Mouse (Mus musculus) liver, embryonic 15.5 days (tissue): ENCODE measurements at regions not wholly inside any gene's neighbourhood (a gene's known extent, or its start where the extent isn't known, plus 50 kb on each side); places are given as distances from the start of the nearest gene placed in this dataset.

Experiments used
- ATAC-seq: fragments of 200-750 bp; cut with Nextera tagmentation; 2 replicates; pipeline ENCODE4 v1.8.0; 2017; ENCODE audit warnings: moderate number of reproducible peaks, mild to moderate bottlenecking, moderate library complexity; ENCODE audit not compliant: insufficient read depth
- H3K27ac ChIP-seq: fragments of 300-500 bp; sonication (generic); replicated peaks from 2 replicates; pipeline ENCODE4 v1.5.1; 2015; ENCODE audit warnings: mild to moderate bottlenecking, inconsistent platforms
- H3K27me3 ChIP-seq: fragments of 300-500 bp; sonication (generic); 2 replicates; pipeline ENCODE4 v1.6.1; 2015; ENCODE audit warnings: mild to moderate bottlenecking, inconsistent platforms
- H3K36me3 ChIP-seq: fragments of 300-500 bp; sonication (generic); replicated peaks from 2 replicates; pipeline ENCODE4 v1.6.1; 2015; ENCODE audit warnings: moderate library complexity, mild to moderate bottlenecking, inconsistent platforms
- H3K4me1 ChIP-seq: fragments of 300-500 bp; sonication (generic); replicated peaks from 2 replicates; pipeline ENCODE4 v1.6.1; 2015; ENCODE audit warnings: inconsistent platforms
- H3K4me2 ChIP-seq: fragments of 300-500 bp; sonication (generic); 2 replicates; pipeline ENCODE4 v1.6.1; 2015; ENCODE audit warnings: moderate library complexity, mild to moderate bottlenecking, inconsistent platforms
- H3K4me3 ChIP-seq: fragments of 300-500 bp; sonication (generic); replicated peaks from 2 replicates; pipeline ENCODE4 v1.5.1; 2015; ENCODE audit warnings: mild to moderate bottlenecking, inconsistent platforms
- H3K9ac ChIP-seq: fragments of 300-500 bp; sonication (generic); 2 replicates; pipeline ENCODE4 v1.6.1; 2015; ENCODE audit warnings: moderate library complexity, mild to moderate bottlenecking, inconsistent platforms
- H3K9me3 ChIP-seq: fragments of 300-500 bp; sonication (generic); replicated peaks from 2 replicates; pipeline ENCODE4 v1.6.1; 2016; ENCODE audit warnings: inconsistent platforms
- WGBS: fragments of 180-500 bp; shearing (Covaris S2); methylation state at CpG from one replicate; pipeline ENCODE4 v1.1.7; 2015; ENCODE audit warnings: mixed read lengths; ENCODE audit not compliant: insufficient replicate concordance; 5-methylcytosine and 5-hydroxymethylcytosine counted together

DNA sequence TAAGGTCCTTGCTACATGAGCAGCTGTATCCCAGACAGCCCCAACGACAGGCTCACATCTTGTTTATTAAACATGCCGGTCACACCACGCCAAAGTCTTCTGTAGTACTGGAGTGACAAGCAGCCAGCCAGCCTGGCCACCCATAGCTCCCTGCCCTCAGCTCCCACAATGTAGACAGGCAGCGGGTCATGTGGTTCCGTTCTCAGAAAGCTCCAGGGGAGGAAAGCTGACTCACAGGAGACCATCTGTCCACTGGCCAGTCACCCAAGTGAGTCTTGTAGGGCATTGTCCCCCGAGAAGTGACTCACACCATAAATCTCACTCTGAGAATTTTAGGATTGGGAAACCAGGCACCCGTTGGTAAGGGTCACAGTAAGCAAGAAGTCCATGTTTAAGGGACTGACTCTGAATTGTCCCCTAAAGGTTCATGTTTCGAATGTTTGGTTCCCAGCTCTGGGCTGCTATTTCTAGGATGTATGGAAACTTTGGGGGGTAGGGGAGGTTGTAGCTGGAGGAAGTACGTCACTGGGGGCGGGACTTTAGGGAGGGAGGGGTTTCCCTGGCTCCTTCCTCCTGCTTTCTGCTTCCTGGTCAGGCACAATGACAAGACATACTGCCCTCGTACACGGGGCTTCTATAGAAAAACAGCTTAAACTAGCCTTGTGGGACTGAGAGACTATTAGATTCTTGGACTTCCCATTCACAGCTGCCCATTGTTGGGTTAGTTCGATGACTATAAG lies 203.0 kb upstream of the Tbx3 start:
- Histone ChIP-seq H3K9ac (no peak overlapping the region), H3K4me1 (no peaks in the 10 kb centered on the region), H3K36me3 (no peaks in the 10 kb centered on the region), H3K4me3 (no peak overlapping the region), H3K27ac (no peak overlapping the region), H3K4me2 (no peak overlapping the region), H3K9me3 (no peaks in the 10 kb centered on the region), H3K27me3 (no peaks in the 10 kb centered on the region)
- ATAC-seq: no peak
- 42% methylated on average over 13 of the region's 13 CpGs for WGBS

DNA sequence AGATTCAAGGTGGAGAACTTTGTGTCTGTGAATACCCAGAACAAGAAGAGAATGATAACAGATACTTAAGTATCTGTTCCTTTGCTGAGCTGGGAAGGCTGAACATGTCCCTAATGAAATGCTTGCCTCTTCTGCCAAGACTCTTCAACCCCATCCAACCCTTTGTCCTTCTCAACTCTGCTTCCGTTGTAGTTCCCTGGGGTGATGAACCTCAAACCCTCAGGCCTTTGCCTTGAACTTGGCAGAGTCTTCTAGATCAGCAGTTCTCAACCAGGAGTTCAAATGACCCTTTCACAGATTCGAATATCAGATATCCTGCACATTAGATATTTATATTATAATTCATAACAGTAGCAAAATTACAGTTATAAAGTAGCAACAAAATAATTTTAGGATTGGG lies 192.5 kb upstream of the Tbx3 start:
- H3K36me3 ChIP-seq: no peaks in the 10 kb centered on the region
- no peaks in the 10 kb centered on the region for H3K4me1 ChIP-seq
- no peak for ATAC-seq
- no peak overlapping the region for H3K27ac ChIP-seq
- no peak overlapping the region for H3K9ac ChIP-seq
- no peaks in the 10 kb centered on the region for H3K27me3 ChIP-seq
- H3K9me3 ChIP-seq: no peaks in the 10 kb centered on the region
- WGBS: 54% methylated on average over 2 of the region's 2 CpGs
- H3K4me2 ChIP-seq: no peak overlapping the region
- H3K4me3 ChIP-seq: no peak overlapping the region

DNA sequence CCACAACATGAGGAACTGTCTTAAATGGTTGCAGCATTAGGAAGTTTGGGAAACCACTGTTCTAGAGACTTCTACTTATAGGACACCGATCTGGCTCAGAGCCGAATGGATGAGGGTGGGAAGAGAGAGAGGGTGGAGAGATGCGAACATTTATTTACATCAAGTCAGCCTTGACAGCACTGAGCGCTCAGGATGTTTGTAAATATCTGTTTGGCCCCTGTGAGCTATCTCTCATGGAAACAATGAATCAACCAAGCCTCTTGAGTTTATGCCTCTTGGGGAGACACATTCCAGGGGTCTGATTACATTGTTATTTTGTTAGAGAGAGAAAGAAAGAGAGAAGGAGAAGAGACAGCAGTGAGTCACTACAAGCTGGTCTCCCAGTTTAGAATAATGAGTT lies 192.1 kb upstream of the Tbx3 start:
- Histone ChIP-seq H3K9ac (no peak overlapping the region), H3K9me3 (no peaks in the 10 kb centered on the region), H3K27ac (no peak overlapping the region), H3K36me3 (no peaks in the 10 kb centered on the region), H3K4me2 (no peak overlapping the region), H3K4me3 (no peak overlapping the region), H3K4me1 (no peaks in the 10 kb centered on the region), H3K27me3 (no peaks in the 10 kb centered on the region)
- ATAC-seq: no peak
- WGBS: 59% methylated on average over 4 of the region's 4 CpGs

DNA sequence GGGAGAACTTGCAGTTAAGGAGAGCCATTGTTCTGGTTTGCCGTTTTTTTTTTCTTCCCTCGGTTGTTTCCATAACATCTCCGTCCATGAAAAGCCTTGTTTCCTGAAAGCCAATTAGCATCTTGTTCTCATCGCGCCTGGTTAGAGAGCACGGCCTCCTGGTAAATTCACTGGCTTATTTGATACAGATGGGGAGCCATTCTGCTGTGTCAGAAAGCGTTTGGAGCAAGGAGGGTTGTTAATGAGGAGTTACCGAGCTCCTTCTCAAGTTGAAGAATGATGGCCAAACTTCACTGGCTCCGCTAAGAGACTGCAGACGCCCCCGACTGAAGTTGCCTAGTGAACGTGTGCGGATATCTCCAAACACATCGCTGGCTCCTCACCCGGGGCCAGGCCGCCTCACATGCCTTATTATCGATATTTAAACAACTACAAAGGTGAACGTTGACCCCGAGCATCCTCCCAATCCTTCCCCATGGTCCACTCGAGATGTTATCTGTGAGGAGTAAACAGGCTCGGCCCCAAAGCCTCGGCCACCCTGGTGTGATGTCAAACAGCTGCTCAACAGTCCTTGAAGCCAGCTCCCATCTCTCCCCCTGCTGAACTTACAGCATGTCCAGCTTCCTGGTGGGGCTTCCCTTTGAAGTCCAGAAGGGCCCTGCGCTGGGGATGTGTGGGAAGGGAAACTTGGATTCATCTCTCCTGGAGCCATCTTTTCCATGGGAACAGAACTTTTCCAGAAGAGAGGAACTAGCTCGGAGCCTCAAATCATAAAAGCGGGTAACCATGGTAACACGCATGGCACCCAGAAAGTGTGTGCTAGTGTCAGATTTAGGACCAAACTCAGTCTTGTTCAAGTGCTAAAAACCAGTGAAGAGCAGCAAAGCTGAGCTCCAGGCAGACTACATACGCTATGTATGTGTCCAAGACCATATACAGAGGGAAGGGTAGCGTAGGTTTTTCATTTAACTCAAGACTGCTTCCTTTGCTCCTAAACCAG lies 190.0 kb upstream of the Tbx3 start:
- no peaks in the 10 kb centered on the region for H3K36me3 ChIP-seq
- H3K9me3 ChIP-seq: no peaks in the 10 kb centered on the region
- no peaks in the 10 kb centered on the region for H3K27me3 ChIP-seq
- no peak for ATAC-seq
- H3K4me1 ChIP-seq: no peaks in the 10 kb centered on the region
- no peak overlapping the region for H3K4me2 ChIP-seq
- H3K9ac ChIP-seq: no peak overlapping the region
- no peak overlapping the region for H3K4me3 ChIP-seq
- WGBS: 42% methylated on average over 28 of the region's 28 CpGs
- no peak overlapping the region for H3K27ac ChIP-seq

DNA sequence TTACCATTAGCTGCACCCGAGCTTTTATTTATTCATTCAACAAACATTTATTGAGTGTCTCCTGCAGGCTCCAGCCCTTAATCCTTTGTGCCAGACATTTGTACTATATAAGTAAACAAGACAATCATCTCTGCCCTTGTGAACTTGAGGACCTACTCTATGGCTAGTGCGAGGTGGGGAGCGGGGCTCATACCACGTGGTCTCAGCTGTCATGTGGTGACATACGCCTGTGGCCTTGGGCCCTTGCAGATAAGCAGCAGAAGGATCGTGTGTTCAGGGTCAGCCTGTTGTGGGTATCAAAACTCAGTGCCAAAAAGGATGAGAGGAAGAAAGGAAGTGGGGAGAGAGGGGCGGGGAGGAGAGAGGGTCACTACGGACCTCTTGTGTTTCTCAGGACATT lies 186.8 kb upstream of the Tbx3 start:
- 38% methylated on average over 8 of the region's 8 CpGs for WGBS
- no peak overlapping the region for H3K4me2 ChIP-seq
- ATAC-seq: no peak
- H3K4me1 ChIP-seq: no peaks in the 10 kb centered on the region
- H3K27ac ChIP-seq: no peak overlapping the region
- H3K36me3 ChIP-seq: no peaks in the 10 kb centered on the region
- no peak overlapping the region for H3K9ac ChIP-seq
- no peaks in the 10 kb centered on the region for H3K9me3 ChIP-seq
- H3K4me3 ChIP-seq: no peak overlapping the region
- no peaks in the 10 kb centered on the region for H3K27me3 ChIP-seq

DNA sequence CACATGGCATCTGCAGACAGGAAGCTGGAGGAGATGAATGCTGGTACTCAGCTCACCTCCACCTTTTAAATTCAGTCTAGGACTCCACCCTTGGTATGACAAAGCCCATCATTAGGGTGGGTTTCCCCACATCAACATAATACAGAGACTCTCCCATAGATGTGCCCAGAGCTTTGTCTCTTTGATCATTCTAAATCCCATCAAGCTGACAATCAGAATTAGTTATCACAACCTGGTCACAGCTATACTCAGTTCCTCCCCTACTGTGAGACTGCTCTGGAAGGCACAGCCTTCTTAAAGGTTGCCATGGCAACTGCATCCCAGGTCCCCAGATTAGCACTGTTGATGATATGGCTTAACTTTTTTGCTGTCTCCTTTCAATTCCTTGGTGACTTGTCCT lies 184.3 kb upstream of the Tbx3 start:
- ATAC-seq: no peak
- no peak overlapping the region for H3K4me3 ChIP-seq

DNA sequence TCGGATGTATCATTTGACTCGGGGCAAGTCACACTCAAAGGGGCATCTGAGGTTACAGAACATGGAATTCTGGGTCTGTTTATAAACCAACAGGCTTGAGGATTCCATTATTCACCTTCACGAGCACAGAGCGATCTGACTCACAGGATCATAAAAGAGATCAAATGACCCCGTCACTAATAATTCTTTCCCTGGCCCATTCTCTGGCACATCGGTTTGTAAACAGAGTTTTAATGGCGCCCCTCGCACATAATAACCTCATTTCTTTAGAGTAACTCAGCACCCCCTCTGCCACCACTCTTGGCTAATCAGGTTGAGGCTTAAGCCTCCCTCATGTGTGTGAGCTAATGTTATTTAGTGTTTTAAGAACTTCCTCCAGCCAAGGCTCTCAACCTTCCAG lies 183.3 kb upstream of the Tbx3 start:
- Histone ChIP-seq H3K9me3 (no peaks in the 10 kb centered on the region), H3K27ac (no peak overlapping the region), H3K9ac (no peak overlapping the region), H3K4me1 (no peaks in the 10 kb centered on the region), H3K4me2 (no peak overlapping the region), H3K27me3 (no peaks in the 10 kb centered on the region), H3K4me3 (no peak overlapping the region), H3K36me3 (no peaks in the 10 kb centered on the region)
- ATAC-seq: no peak
- WGBS: 54% methylated on average over 8 of the region's 8 CpGs

More for the DNA sequence above, 184.3 kb upstream of the Tbx3 start:
- Histone ChIP-seq H3K36me3 (no peaks in the 10 kb centered on the region), H3K4me2 (no peak overlapping the region), H3K9me3 (no peaks in the 10 kb centered on the region), H3K4me1 (no peaks in the 10 kb centered on the region), H3K9ac (no peak overlapping the region), H3K27me3 (no peaks in the 10 kb centered on the region), H3K27ac (no peak overlapping the region)

DNA sequence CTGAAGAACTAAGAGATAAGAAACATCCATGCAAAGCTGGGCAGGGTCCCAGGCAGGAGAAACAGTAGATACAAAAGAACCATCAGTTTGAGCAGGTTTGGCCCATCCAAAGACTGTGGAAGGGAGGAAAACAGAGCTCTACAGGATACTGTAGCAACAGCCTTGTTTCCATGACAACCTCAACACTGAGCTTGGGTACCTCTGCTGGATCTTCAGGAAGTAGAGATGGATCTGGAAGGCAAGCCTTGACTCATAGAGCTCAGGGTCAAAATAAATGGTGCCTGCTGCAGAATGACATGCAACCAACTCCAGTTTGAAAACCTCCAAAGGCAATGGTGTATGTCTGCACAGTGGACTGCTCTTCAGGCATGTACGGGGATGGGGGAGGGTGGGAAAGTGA lies 173.0 kb upstream of the Tbx3 start:
- ATAC-seq: no peak
- 63% methylated on average over 1 of the region's 1 CpGs for WGBS
- no peaks in the 10 kb centered on the region for H3K27me3 ChIP-seq
- no peak overlapping the region for H3K27ac ChIP-seq
- H3K36me3 ChIP-seq: no peaks in the 10 kb centered on the region
- no peak overlapping the region for H3K9ac ChIP-seq
- no peaks in the 10 kb centered on the region for H3K4me1 ChIP-seq
- no peak overlapping the region for H3K4me3 ChIP-seq
- H3K4me2 ChIP-seq: no peak overlapping the region
- no peaks in the 10 kb centered on the region for H3K9me3 ChIP-seq

DNA sequence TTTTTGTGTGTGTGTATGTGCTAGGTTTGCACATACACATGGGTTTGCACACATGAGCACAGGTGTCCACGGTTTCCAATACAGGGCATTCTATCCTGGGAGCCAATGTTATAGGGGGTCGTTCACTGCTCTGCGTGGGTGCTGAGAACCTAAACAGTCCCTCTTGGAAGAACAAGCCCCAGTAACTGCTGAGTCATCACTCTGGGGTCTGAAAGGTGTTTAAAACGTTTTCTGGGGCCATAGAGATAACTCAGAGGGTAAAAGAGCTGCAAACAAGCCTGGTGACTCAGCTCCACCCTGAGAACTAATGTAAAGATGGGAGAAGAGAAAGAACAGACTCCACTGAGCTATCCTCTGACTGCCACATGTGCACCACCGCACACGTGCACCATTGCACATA lies 172.0 kb upstream of the Tbx3 start:
- 52% methylated on average over 6 of the region's 6 CpGs for WGBS
- H3K4me2 ChIP-seq: no peak overlapping the region
- no peak overlapping the region for H3K27ac ChIP-seq
- H3K9me3 ChIP-seq: no peaks in the 10 kb centered on the region
- no peak for ATAC-seq
- no peaks in the 10 kb centered on the region for H3K27me3 ChIP-seq
- no peaks in the 10 kb centered on the region for H3K4me1 ChIP-seq
- H3K36me3 ChIP-seq: no peaks in the 10 kb centered on the region
- no peak overlapping the region for H3K4me3 ChIP-seq
- no peak overlapping the region for H3K9ac ChIP-seq

DNA sequence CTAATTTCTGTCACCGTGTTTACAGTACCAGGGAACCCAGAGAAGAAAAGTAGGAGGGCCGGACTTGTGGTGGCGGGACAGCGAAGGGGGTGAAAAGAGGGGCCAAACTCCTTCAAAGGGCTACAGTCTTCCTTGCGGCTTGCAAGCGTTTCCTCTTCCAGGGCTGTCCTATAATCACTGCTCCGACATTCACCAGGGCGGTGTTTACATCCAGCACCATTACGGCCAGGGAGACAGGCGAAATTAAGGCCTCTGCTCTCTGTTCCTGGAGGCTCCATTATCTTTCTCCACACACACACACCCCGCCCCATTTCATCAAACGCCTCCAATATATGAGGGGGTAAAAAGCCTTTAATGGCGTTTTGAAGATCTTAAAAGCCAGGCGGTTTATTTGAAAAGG lies 162.8 kb upstream of the Tbx3 start:
- Histone ChIP-seq H3K27me3 (no peaks in the 10 kb centered on the region), H3K4me1 (no peaks in the 10 kb centered on the region), H3K9ac (no peak overlapping the region), H3K36me3 (no peaks in the 10 kb centered on the region), H3K27ac (no peak overlapping the region), H3K9me3 (no peaks in the 10 kb centered on the region), H3K4me3 (no peak overlapping the region), H3K4me2 (no peak overlapping the region)
- no peak for ATAC-seq
- 30% methylated on average over 14 of the region's 14 CpGs for WGBS

DNA sequence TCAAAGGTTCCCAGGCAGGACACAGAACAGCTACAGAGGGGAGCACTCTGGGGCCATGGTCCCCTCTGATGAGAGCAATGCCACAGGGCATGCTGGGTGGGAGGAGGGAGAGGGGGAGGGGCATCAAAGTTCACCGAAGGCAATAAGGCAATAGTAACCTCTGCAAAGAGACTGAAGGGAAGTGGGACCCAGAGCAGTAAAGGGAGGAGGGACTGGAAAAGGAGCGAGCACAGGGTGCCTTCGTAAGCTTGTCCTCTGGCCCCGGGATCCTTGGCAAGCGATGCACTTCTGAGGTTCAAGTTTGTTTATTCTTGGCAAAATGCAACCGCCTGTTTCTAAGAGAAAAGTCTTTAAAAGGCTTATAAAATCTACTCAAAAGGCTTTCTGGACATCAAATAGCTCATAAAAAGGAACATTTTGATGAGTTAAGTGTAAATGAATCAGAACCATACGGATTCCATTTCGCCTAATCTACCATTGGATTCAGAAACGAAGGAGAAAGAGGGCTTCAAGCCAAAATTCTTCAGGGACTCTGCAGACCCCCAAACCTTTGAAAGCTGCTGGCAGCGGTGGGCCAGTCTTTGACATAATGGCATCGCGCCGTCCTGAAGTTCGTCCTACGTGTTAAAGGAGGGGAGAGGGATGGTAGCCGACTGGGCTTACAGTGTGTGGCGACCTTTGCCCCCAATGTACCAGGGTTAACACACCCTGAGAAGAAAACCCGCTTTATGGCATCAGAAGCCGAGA lies 151.8 kb upstream of the Tbx3 start:
- no peaks in the 10 kb centered on the region for H3K9me3 ChIP-seq
- no peak overlapping the region for H3K27ac ChIP-seq
- no peaks in the 10 kb centered on the region for H3K27me3 ChIP-seq
- no peak for ATAC-seq
- H3K4me3 ChIP-seq: no peak overlapping the region
- no peaks in the 10 kb centered on the region for H3K4me1 ChIP-seq
- WGBS: 65% methylated on average over 19 of the region's 19 CpGs
- no peak overlapping the region for H3K4me2 ChIP-seq
- no peak overlapping the region for H3K9ac ChIP-seq
- no peaks in the 10 kb centered on the region for H3K36me3 ChIP-seq
